Comparison of ENCODE assay signal across 7 mouse cellular contexts in genomic region chr15:83724886-83725269, GRCm38 (mm10). TPM values are rescaled to one million over a fixed set of nuclear protein-coding genes. Genes with fewer than 3 reads are reported as not detected.
DNase-seq lines count a peak whose midpoint lies in the region; ATAC-seq and TF ChIP-seq lines count a peak whose summit lies in the region.

Gene Scube1, minus strand, starts transcription at chr15:83725021.

- peak; percentile 13 for DNase-seq in c-Kit-positive CD71-positive TER-119-negative erythroid progenitor cells, embryonic 14.5 days (ENCODE audit: low read depth)
- DNase-seq in stomach, postnatal 0 days (ENCODE audit: low spot score): peak; percentile 89

- H3K4me2 ChIP-seq in heart, embryonic 11.5 days: peak within 1 kb of the TSS; percentile 95
- peak within 1 kb of the TSS; percentile 99 for H3K4me2 ChIP-seq in kidney, embryonic 15.5 days
- H3K4me2 ChIP-seq in limb, embryonic 13.5 days (replicated peaks): peak within 1 kb of the TSS; percentile 96
- H3K4me2 ChIP-seq in midbrain, embryonic 16.5 days (ENCODE audit: low read length): peak within 1 kb of the TSS; percentile 86
- peak within 1 kb of the TSS; percentile 92 for H3K4me2 ChIP-seq in stomach, postnatal 0 days (replicated peaks; ENCODE audit: low read depth)

- TF ChIP-seq CTCF in stomach, postnatal 0 days (IDR thresholded peaks at IDR 0.05; ENCODE audit: low read depth): no peak; the same call in 1 of the 2 replicates

- peak within 1 kb of the TSS; percentile 71 for H3K4me3 ChIP-seq in heart, embryonic 11.5 days (ENCODE audit: low read depth, low read length)
- H3K4me3 ChIP-seq in kidney, embryonic 15.5 days (replicated peaks): peak within 1 kb of the TSS; percentile 63
- H3K4me3 ChIP-seq in limb, embryonic 13.5 days: peak within 1 kb of the TSS; percentile 68
- peak within 1 kb of the TSS; percentile 74 for H3K4me3 ChIP-seq in midbrain, embryonic 16.5 days (ENCODE audit: low read depth, low read length)
- peak within 1 kb of the TSS; percentile 64 for H3K4me3 ChIP-seq in stomach, postnatal 0 days (ENCODE audit: low read depth, low read length)

- no peaks in the 10 kb centered on the region for H3K36me3 ChIP-seq in heart, embryonic 11.5 days (ENCODE audit: control insufficient read depth, insufficient read depth, low read length)
- H3K36me3 ChIP-seq in kidney, embryonic 15.5 days: no peaks in the 10 kb centered on the region
- no peaks in the 10 kb centered on the region; the same call in 1 of the 2 replicates for H3K36me3 ChIP-seq in limb, embryonic 13.5 days
- H3K36me3 ChIP-seq in midbrain, embryonic 16.5 days (ENCODE audit: control insufficient read depth, insufficient read depth, low read length): no peaks in the 10 kb centered on the region
- H3K36me3 ChIP-seq in stomach, postnatal 0 days (ENCODE audit: control insufficient read depth, insufficient read depth, low read length): no peaks in the 10 kb centered on the region

- H3K27me3 ChIP-seq in heart, embryonic 11.5 days (ENCODE audit: control insufficient read depth, insufficient read depth, low read length): peaks cover 50% of the 10 kb centered on the region
- H3K27me3 ChIP-seq in kidney, embryonic 15.5 days: peaks cover 69% of the 10 kb centered on the region
- peaks cover 83% of the 10 kb centered on the region for H3K27me3 ChIP-seq in limb, embryonic 13.5 days
- H3K27me3 ChIP-seq in midbrain, embryonic 16.5 days (ENCODE audit: control insufficient read depth, insufficient read depth, low read depth, low read length): 0 out of 2 replicates have a peak, but pooled peaks cover 3% of the 10 kb centered on the region
- H3K27me3 ChIP-seq in stomach, postnatal 0 days (ENCODE audit: control insufficient read depth, insufficient read depth, low read length): peaks cover 2% of the 10 kb centered on the region; the same call in 1 of the 2 replicates

- no peak for TF ChIP-seq EP300 in stomach, postnatal 0 days (optimal IDR thresholded peaks at IDR 0.05)

- no peak within 1 kb of the TSS for H3K27ac ChIP-seq in heart, embryonic 11.5 days (ENCODE audit: low read depth, low read length)
- H3K27ac ChIP-seq in kidney, embryonic 15.5 days: no peak within 1 kb of the TSS
- no peak within 1 kb of the TSS for H3K27ac ChIP-seq in limb, embryonic 13.5 days
- no peak within 1 kb of the TSS for H3K27ac ChIP-seq in midbrain, embryonic 16.5 days (ENCODE audit: low read length)
- H3K27ac ChIP-seq in stomach, postnatal 0 days (replicated peaks): 0 out of 2 replicates have a peak within 1 kb of the TSS, but pooled peaks have one; percentile 40

- ATAC-seq in erythroid progenitor cell, adult 5-6 weeks (replicated peaks; ENCODE audit: low FRiP score, poor library complexity, severe bottlenecking): 0 out of 2 replicates have a peak, but pooled peaks have one; percentile 50
- peak; percentile 85 for ATAC-seq in heart, embryonic 11.5 days (replicated peaks; ENCODE audit: insufficient number of reproducible peaks, low FRiP score, low TSS enrichment)
- peak; percentile 91 for ATAC-seq in kidney, embryonic 15.5 days (replicated peaks; ENCODE audit: low FRiP score)
- peak; percentile 96 for ATAC-seq in limb, embryonic 13.5 days (ENCODE audit: low FRiP score, low read depth)
- peak; percentile 93 for ATAC-seq in midbrain, embryonic 16.5 days
- ATAC-seq in stomach, postnatal 0 days (ENCODE audit: low FRiP score, low TSS enrichment): peak; percentile 94

- 1% methylated on average over 39 of the region's 51 CpGs for WGBS in heart, embryonic 11.5 days (ENCODE audit: insufficient replicate concordance)
- under 1% methylated on average over 41 of the region's 51 CpGs for WGBS in kidney, embryonic 15.5 days
- WGBS in limb, embryonic 13.5 days: 0% methylated on average over 47 of the region's 51 CpGs
- under 1% methylated on average over 41 of the region's 51 CpGs for WGBS in midbrain, embryonic 16.5 days
- under 1% methylated on average over 22 of the region's 51 CpGs for WGBS in stomach, postnatal 0 days

- peak within 1 kb of the TSS; percentile 75 for H3K9ac ChIP-seq in heart, embryonic 11.5 days (ENCODE audit: low read depth, low read length)
- H3K9ac ChIP-seq in kidney, embryonic 15.5 days: peak within 1 kb of the TSS; percentile 44; the same call in 1 of the 2 replicates
- peak within 1 kb of the TSS; percentile 76 for H3K9ac ChIP-seq in limb, embryonic 13.5 days
- H3K9ac ChIP-seq in midbrain, embryonic 16.5 days (ENCODE audit: low read depth, low read length): peak within 1 kb of the TSS; percentile 74
- H3K9ac ChIP-seq in stomach, postnatal 0 days (ENCODE audit: low read length): peak within 1 kb of the TSS; percentile 60

- H3K9me3 ChIP-seq in heart, embryonic 11.5 days (replicated peaks; ENCODE audit: control insufficient read depth, low read length): no peaks in the 10 kb centered on the region
- no peaks in the 10 kb centered on the region for H3K9me3 ChIP-seq in kidney, embryonic 15.5 days (replicated peaks)
- H3K9me3 ChIP-seq in limb, embryonic 13.5 days: no peaks in the 10 kb centered on the region
- no peaks in the 10 kb centered on the region for H3K9me3 ChIP-seq in midbrain, embryonic 16.5 days (replicated peaks; ENCODE audit: control insufficient read depth, low read length, poor library complexity, severe bottlenecking)
- no peaks in the 10 kb centered on the region for H3K9me3 ChIP-seq in stomach, postnatal 0 days (ENCODE audit: control insufficient read depth, low read length)

- H3K4me1 ChIP-seq in heart, embryonic 11.5 days (ENCODE audit: control insufficient read depth, insufficient read depth, low read length): peaks cover 11% of the 10 kb centered on the region
- H3K4me1 ChIP-seq in kidney, embryonic 15.5 days: peaks cover 28% of the 10 kb centered on the region
- H3K4me1 ChIP-seq in limb, embryonic 13.5 days: peaks cover 34% of the 10 kb centered on the region
- peaks cover 17% of the 10 kb centered on the region for H3K4me1 ChIP-seq in midbrain, embryonic 16.5 days (ENCODE audit: control insufficient read depth, insufficient read depth, low read length)
- H3K4me1 ChIP-seq in stomach, postnatal 0 days (replicated peaks; ENCODE audit: control insufficient read depth, insufficient read depth): peaks cover 2% of the 10 kb centered on the region

RNA-seq across cellular contexts. Expression of gene Scube1, which starts in this region (rescaled TPM):
- not detected in 2 replicates for total RNA-seq in erythroid progenitor cell, adult 5-6 weeks (2015; ENCODE audit: low replicate concordance)
- total RNA-seq in erythroid progenitor cell, adult 5-6 weeks (2017; ENCODE audit: low replicate concordance): not detected in 2 replicates
- 9.3 and 10.2 TPM in 2 replicates for polyA plus RNA-seq in heart, embryonic 11.5 days (2014; fragmentation: Nextera tagmentation; extraction: Ambion mirVana)
- polyA plus RNA-seq in kidney, embryonic 15.5 days (2015; fragmentation: Nextera tagmentation; extraction: Ambion mirVana): 5.1 and 6.1 TPM in 2 replicates
- polyA plus RNA-seq in limb, embryonic 13.5 days (2015; fragmentation: Nextera tagmentation; extraction: Ambion mirVana): 18.5 and 22.0 TPM in 2 replicates
- polyA plus RNA-seq in midbrain, embryonic 16.5 days (2015; fragmentation: Nextera tagmentation; extraction: Ambion mirVana): 8.7 and 12.2 TPM in 2 replicates
- 5.0 and 5.5 TPM in 2 replicates for polyA plus RNA-seq in stomach, postnatal 0 days (2015; fragmentation: Nextera tagmentation; extraction: Ambion mirVana)

Comparison
In these comparisons a context has a peak if more than half of its experiments do, and no peak if none do; other contexts are left out.
1. Peak in ATAC-seq in erythroid progenitor cell, adult 5-6 weeks; RNA of the gene not detected or under 1 TPM.